ENCODE assay signal across 8 mouse cellular contexts in genomic region chr5:3146544-3147295, GRCm38 (mm10).
DNase-seq lines count a peak whose midpoint lies in the region; ATAC-seq and TF ChIP-seq lines count a peak whose summit lies in the region.
"Not testable (repeated sequence)": the region's sequence is repeated elsewhere in the genome, so short reads cannot be mapped to it uniquely, and the experiment has no call there.

No protein-coding gene starts in this region.

- H3K4me2 ChIP-seq in heart, postnatal 0 days (ENCODE audit: low read depth, low read length): not testable (repeated sequence)

- not testable (repeated sequence) for H3K4me3 ChIP-seq in heart, postnatal 0 days (ENCODE audit: low read depth, low read length); limb, embryonic 10.5 days

- not testable (repeated sequence) for H3K4me1 ChIP-seq in heart, postnatal 0 days (ENCODE audit: control insufficient read depth, insufficient read depth); limb, embryonic 10.5 days

- H3K36me3 ChIP-seq in heart, postnatal 0 days (replicated peaks; ENCODE audit: control insufficient read depth, insufficient read depth, low read length); limb, embryonic 10.5 days: not testable (repeated sequence)

- DNase-seq in 3134 (ENCODE audit: extremely low read depth, insufficient read length, low spot score): peak; percentile 7
- peak; percentile 9 for DNase-seq in fibroblast of lung, adult 2 months (ENCODE audit: low read depth)
- DNase-seq in heart, postnatal 0 days (ENCODE audit: low spot score): peak; percentile 19
- peak; percentile 37 for DNase-seq in kidney, adult 18-20 months
- DNase-seq in limb, embryonic 10.5 days (ENCODE audit: low spot score): peak; percentile 51
- peak; percentile 15 for DNase-seq in mesoderm, embryonic 11.5 days (ENCODE audit: low read depth, low spot score)
- DNase-seq in retina, postnatal 7 days (ENCODE audit: low read depth, low spot score): peak; percentile 11

- not testable (repeated sequence) for H3K9me3 ChIP-seq in heart, postnatal 0 days (replicated peaks; ENCODE audit: control insufficient read depth, low read length); limb, embryonic 10.5 days (replicated peaks)

- H3K27ac ChIP-seq in heart, postnatal 0 days (ENCODE audit: low read depth); limb, embryonic 10.5 days: not testable (repeated sequence)

- H3K9ac ChIP-seq in heart, postnatal 0 days (replicated peaks; ENCODE audit: low read depth, low read length): not testable (repeated sequence)

- TF ChIP-seq CTCF in heart, postnatal 0 days (IDR thresholded peaks at IDR 0.05; ENCODE audit: low read depth): peak; percentile 34

- TF ChIP-seq EP300 in heart, postnatal 0 days (IDR thresholded peaks at IDR 0.05; ENCODE audit: low read depth): not testable (repeated sequence)

- peak; percentile 98 for ATAC-seq in activated CD4-positive, CD25-positive, alpha-beta regulatory T cell, adult 4 months
- peak; percentile 55 for ATAC-seq in heart, postnatal 0 days (ENCODE audit: insufficient read depth, low read depth)

- not testable (repeated sequence) for H3K27me3 ChIP-seq in heart, postnatal 0 days (ENCODE audit: control insufficient read depth, insufficient read depth, low read length); limb, embryonic 10.5 days (ENCODE audit: low read depth, poor library complexity, severe bottlenecking)

- 36% methylated on average over 8 of the region's 11 CpGs for WGBS in heart, postnatal 0 days
- WGBS in limb, embryonic 10.5 days: 51% methylated on average over 10 of the region's 11 CpGs
